Mouse (Mus musculus) frontal cortex, adult 2 months (tissue): ENCODE data around the gene Olfr1324. TPM values are rescaled to one million over a fixed set of nuclear protein-coding genes. Genes with fewer than 3 reads are reported as not detected.
"Not testable (repeated sequence)": the region's sequence is repeated elsewhere in the genome, so short reads cannot be mapped to it uniquely, and the experiment has no call there.

Experiments used
- DNase-seq, 2 experiments: peaks; one replicate each; pipeline ENCODE4 v3.0.0; 2022; ENCODE audit warnings: low spot score in 1 of 2; ENCODE audit errors: extremely low spot score in 1 of 2
- polyA plus RNA-seq: library from polyadenylated mRNA; depleted of rRNA; stranded (reverse); fragments of >200 nt; gene quantifications from 2 replicates; pipeline ENCODE4 v1.2.3, GENCODE M21; 2012; rRNA removed

Gene Olfr1324
- not detected in 2 replicates for polyA plus RNA-seq

- DNase-seq = no peak
Observed at GRCm38 (mm10) chrX:50428398-50428797, at the start of gene Olfr1324. Olfr1324 (minus strand) TSS chrX:50428498.

GRCm38 (mm10) chrX:50470341-50470740 is 42.0 kb upstream of the Olfr1324 start:
- DNase-seq = not testable (repeated sequence)

GRCm38 (mm10) chrX:50456136-50456535 is 27.8 kb upstream of the Olfr1324 start:
- DNase-seq = no peak

GRCm38 (mm10) chrX:50443352-50443751 is 15.1 kb upstream of the Olfr1324 start:
- DNase-seq = no peak

GRCm38 (mm10) chrX:50442696-50443095 is 14.4 kb upstream of the Olfr1324 start:
- DNase-seq = no peak

GRCm38 (mm10) chrX:50432499-50432898 is 4.2 kb upstream of the Olfr1324 start:
- no peak for DNase-seq

GRCm38 (mm10) chrX:50427712-50428328 is 478 bp downstream of the Olfr1324 start:
- DNase-seq = no peak

- DNase-seq = no peak
Observed at GRCm38 (mm10) chrX:50425899-50426436, 2.3 kb downstream of the Olfr1324 start.

- DNase-seq = not testable (repeated sequence)
Observed at GRCm38 (mm10) chrX:50410361-50410760, 17.9 kb downstream of the Olfr1324 start.

GRCm38 (mm10) chrX:50390616-50391015 is 37.7 kb downstream of the Olfr1324 start:
- not testable (repeated sequence) for DNase-seq

- no peak for DNase-seq
Observed at GRCm38 (mm10) chrX:50374978-50375377, 53.3 kb downstream of the Olfr1324 start.
